Mouse (Mus musculus) liver, embryonic 14.5 days (tissue): ENCODE measurements around the gene Nr1h3. TPM values are rescaled to one million over a fixed set of nuclear protein-coding genes. Genes with fewer than 3 reads are reported as not detected.
"Not testable (repeated sequence)": the region's sequence is repeated elsewhere in the genome, so short reads cannot be mapped to it uniquely, and the experiment has no call there.

Experiments used
- ATAC-seq: fragments of 200-750 bp; cut with Nextera tagmentation; 2 replicates; pipeline ENCODE4 v1.8.0; 2017; ENCODE audit warnings: moderate number of reproducible peaks, mild to moderate bottlenecking, moderate library complexity; ENCODE audit not compliant: insufficient read depth
- DNase-seq, 3 experiments: peaks; one replicate each; pipeline ENCODE4 v3.0.0-alpha.2; 2012 to 2013; ENCODE audit warnings: low read depth in 3 of 3, low spot score in 3 of 3
- H3K27ac ChIP-seq: fragments of 300-500 bp; sonication (generic); 2 replicates; pipeline ENCODE4 v1.5.1; 2014; ENCODE audit warnings: moderate library complexity, mild to moderate bottlenecking, control low read depth, inconsistent platforms
- H3K27me3 ChIP-seq: fragments of 300-500 bp; sonication (generic); 2 replicates; pipeline ENCODE4 v1.6.1; 2014; ENCODE audit warnings: mild to moderate bottlenecking, low read length, moderate library complexity; ENCODE audit not compliant: control insufficient read depth, insufficient read depth
- H3K36me3 ChIP-seq: fragments of 300-500 bp; sonication (generic); replicated peaks from 2 replicates; pipeline ENCODE4 v1.6.1; 2014; ENCODE audit warnings: low read depth; ENCODE audit not compliant: control insufficient read depth, insufficient read depth
- H3K4me1 ChIP-seq, 2 experiments: fragments of 200-500 bp in 1 of 2; fragments of 300-500 bp in 1 of 2; sonication (generic) in 1 of 2; replicated peaks; 2 replicates each; pipeline ENCODE4 v1.6.1; 2012 to 2014; ENCODE audit warnings: antibody characterized with exemption in 1 of 2, inconsistent platforms in 1 of 2, low read length in 1 of 2; ENCODE audit not compliant: control insufficient read depth in 2 of 2, insufficient read depth in 2 of 2
- H3K4me2 ChIP-seq: fragments of 300-500 bp; sonication (generic); 2 replicates; pipeline ENCODE4 v1.6.1; 2014; ENCODE audit warnings: low read depth, mild to moderate bottlenecking, control low read depth, moderate library complexity
- H3K4me3 ChIP-seq, 2 experiments: fragments of 200-500 bp in 1 of 2; fragments of 300-500 bp in 1 of 2; sonication (generic) in 1 of 2; 2 replicates each; pipeline ENCODE4 v1.5.1; 2012 to 2014; ENCODE audit warnings: low read depth in 2 of 2, low read length in 2 of 2, mild to moderate bottlenecking in 2 of 2, control low read depth in 1 of 2, inconsistent platforms in 1 of 2, moderate library complexity in 1 of 2; ENCODE audit not compliant: insufficient read depth in 1 of 2
- H3K9ac ChIP-seq: fragments of 300-500 bp; sonication (generic); replicated peaks from 2 replicates; pipeline ENCODE4 v1.6.1; 2014; ENCODE audit warnings: mild to moderate bottlenecking, control low read depth, moderate library complexity
- H3K9me3 ChIP-seq: fragments of 300-500 bp; sonication (generic); 2 replicates; pipeline ENCODE4 v1.6.1; 2016; ENCODE audit warnings: low read length, mixed read lengths; ENCODE audit not compliant: control insufficient read depth
- CTCF ChIP-seq: IDR thresholded peaks from 2 replicates; pipeline ENCODE4 v1.5.1; 2016; ENCODE audit warnings: antibody characterized with exemption, low read depth, control low read depth
- EP300 ChIP-seq: IDR thresholded peaks from 2 replicates; pipeline ENCODE4 v1.6.1; 2016; ENCODE audit warnings: antibody characterized with exemption, low read depth
- WGBS: fragments of 180-500 bp; shearing (Covaris S2); extraction: QIAGEN DNeasy Blood & Tissue Kit; methylation state at CpG from one replicate; pipeline ENCODE4 v1.1.7; 2014; ENCODE audit not compliant: insufficient replicate concordance; 5-methylcytosine and 5-hydroxymethylcytosine counted together
- polyA plus RNA-seq, 2 experiments: library from polyadenylated mRNA; depleted of rRNA in 1 of 2; stranded (reverse) in 1 of 2; unstranded in 1 of 2; fragments of >200 nt; fragmentation: Nextera tagmentation in 1 of 2; extraction: Ambion mirVana in 1 of 2; gene quantifications; 2 replicates each; pipeline versions ENCODE4 v1.2.1 to v1.2.3; 2012 to 2014

Gene Nr1h3
- polyA plus RNA-seq, 2 experiments: 12.7 to 14.2 TPM

DNA sequence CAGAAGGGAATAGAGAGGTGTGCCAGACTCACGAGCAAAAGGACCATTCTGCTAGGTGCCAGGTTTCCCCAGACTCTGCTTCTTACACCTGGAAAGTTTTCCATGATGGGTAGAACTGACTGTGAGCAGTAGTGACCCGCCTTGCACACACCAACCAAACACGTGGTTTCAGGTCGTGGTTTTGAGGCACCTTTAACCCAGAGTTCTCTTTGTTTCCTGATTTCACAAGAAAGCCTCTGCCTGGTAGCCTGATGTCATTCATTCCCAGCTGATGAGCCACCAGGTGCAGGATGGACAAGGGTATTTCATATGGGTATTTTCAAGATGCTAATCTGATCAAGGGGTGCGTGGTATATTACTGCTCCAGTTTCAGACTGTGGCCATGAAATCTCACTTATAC lies 39.9 kb upstream of the Nr1h3 start:
- H3K9ac ChIP-seq: no peak overlapping the region
- DNase-seq: no peak
- no peak overlapping the region for H3K27ac ChIP-seq
- no peak overlapping the region for H3K4me2 ChIP-seq
- no peak for TF ChIP-seq EP300
- TF ChIP-seq CTCF: no peak
- no peaks in the 10 kb centered on the region for H3K27me3 ChIP-seq
- H3K4me3 ChIP-seq: no peak overlapping the region
- no peaks in the 10 kb centered on the region for H3K9me3 ChIP-seq
- WGBS: 32% methylated on average over 5 of the region's 5 CpGs
- no peak for ATAC-seq
- no peaks in the 10 kb centered on the region for H3K36me3 ChIP-seq
- H3K4me1 ChIP-seq: peaks cover 17 to 29% of the 10 kb centered on the region in 2 experiments

DNA sequence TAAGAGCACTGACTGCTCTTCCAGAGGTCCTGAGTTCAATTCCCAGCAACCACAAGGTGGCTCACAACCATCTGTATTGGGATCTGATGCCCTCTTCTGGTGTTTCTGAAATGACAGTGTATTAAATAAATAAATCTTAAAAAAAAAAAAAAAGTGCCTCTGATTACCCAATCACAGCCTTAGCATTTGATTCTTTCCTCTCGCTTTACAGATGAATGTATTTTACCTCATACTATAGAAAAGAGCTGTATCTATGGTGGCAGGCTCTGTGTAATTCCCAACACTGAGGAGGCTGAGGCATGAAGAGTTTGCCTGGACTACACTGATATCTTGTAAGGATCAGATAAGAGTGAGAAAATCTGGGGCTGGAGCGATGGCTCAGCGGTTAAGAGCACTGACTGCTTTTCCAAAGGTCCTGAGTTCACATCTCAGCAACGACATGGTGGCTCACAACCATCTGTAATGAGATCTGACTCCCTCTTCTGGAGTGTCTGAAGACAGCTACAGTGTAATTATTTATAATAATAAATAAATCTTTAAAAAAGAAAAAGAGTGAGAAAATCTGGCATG lies 35.0 kb upstream of the Nr1h3 start:
- peak overlapping the region; percentile 50; the same call in 1 of the 2 replicates for H3K9ac ChIP-seq
- DNase-seq, H3K36me3 ChIP-seq, H3K27me3 ChIP-seq, H3K9me3 ChIP-seq: not testable (repeated sequence)
- H3K4me3 ChIP-seq: peak overlapping the region; percentile 61 to 71
- peak; percentile 40 for ATAC-seq
- 15% methylated on average over 4 of the region's 4 CpGs for WGBS
- peak overlapping the region; percentile 67 for H3K27ac ChIP-seq
- peak; percentile 41; the same call in 1 of the 2 replicates for TF ChIP-seq CTCF
- H3K4me1 ChIP-seq: peaks cover 8 to 11% of the 10 kb centered on the region in 2 experiments
- peak overlapping the region; percentile 96 for H3K4me2 ChIP-seq

DNA sequence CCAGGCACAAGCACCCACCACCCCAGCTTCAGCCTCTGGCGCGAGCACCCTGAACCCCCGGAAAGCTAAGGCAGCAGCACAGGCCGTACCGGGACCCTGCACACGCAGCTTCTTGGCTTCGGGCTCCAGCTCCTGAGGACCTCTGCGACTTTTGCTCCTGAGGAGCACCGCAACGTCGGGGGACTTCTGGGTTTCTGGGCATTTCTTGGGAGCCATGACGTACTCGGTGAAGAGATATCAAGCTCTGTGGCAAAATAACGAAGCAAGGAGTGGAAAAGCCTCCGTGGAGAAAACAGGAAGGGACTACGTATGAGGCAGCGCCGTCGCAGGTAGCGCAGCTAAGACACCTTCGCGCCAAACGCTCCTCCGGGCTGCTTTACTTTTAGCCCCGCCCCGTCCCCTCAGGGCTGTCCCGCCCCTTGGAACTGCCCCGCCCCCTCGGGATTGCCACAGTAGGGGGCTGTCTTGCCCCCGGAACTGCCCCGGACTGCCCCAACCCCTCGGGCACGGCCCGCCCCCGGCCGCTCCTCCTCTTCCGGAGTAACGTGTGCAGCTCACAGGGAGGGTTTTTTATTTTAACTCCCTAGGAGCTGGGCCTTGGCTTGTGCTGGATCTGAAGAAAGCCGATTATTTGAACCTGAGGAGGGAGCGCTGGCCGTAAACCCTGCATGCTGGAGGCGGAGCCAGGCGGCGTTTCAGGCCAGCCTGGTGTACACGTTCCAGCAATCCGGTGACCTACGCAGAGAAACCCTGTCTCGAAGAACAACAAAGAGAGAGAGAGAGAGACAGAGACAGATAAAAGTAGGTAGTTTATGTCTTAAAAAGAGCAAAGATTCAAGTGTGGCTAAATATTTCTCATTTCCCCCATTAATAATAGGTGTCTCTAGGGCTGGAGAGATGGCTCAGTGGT lies 34.2 kb upstream of the Nr1h3 start, which contains the start of gene Ddb2:
Gene Ddb2, minus strand, starts transcription at position 382 of the 910 bp plus-strand sequence.
- Histone ChIP-seq H3K4me3 (peak within 1 kb of the TSS; percentile 61 to 71), H3K27me3 (no peaks in the 10 kb centered on the region), H3K4me1 (peaks cover 6 to 8% of the 10 kb centered on the region in 2 experiments), H3K9me3 (no peaks in the 10 kb centered on the region), H3K9ac (peak within 1 kb of the TSS; percentile 82), H3K27ac (peak within 1 kb of the TSS; percentile 67), H3K36me3 (no peaks in the 10 kb centered on the region), H3K4me2 (peak within 1 kb of the TSS; percentile 96)
- WGBS: under 1% methylated on average over 48 of the region's 48 CpGs
- TF ChIP-seq CTCF: no peak; the same call in 1 of the 2 replicates
- TF ChIP-seq EP300: no peak
- ATAC-seq: peak; percentile 99
- peak; percentile 90 to 91 (median 90) for DNase-seq

DNA sequence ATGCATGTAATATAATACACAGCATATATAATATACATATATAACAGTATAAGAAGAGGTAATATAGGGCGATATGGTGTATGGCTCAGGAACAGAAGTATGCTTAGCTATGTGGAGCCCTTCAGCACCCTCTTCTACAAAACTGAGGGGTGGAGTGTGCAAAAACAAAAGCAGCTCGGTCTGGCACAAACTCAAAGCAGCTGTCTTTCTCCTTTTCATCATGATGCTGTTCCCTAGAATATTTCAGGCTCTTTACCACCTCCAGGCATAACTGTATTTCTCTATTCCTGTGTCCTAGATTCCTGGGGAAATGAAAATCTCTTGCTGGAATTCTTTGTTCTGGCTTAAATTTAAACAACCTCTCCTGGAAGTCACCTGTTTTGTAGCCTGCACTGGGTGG lies 27.1 kb upstream of the Nr1h3 start:
- H3K36me3 ChIP-seq: no peaks in the 10 kb centered on the region
- H3K4me3 ChIP-seq: no peak overlapping the region
- DNase-seq (no peak), ATAC-seq (no peak)
- WGBS: 70% methylated on average over 2 of the region's 2 CpGs
- H3K27me3 ChIP-seq: no peaks in the 10 kb centered on the region
- no peaks in the 10 kb centered on the region for H3K9me3 ChIP-seq
- no peak overlapping the region for H3K9ac ChIP-seq
- H3K4me1 ChIP-seq: no peaks in the 10 kb centered on the region
- no peak overlapping the region for H3K4me2 ChIP-seq
- TF ChIP-seq EP300: no peak
- no peak for TF ChIP-seq CTCF
- no peak overlapping the region for H3K27ac ChIP-seq

DNA sequence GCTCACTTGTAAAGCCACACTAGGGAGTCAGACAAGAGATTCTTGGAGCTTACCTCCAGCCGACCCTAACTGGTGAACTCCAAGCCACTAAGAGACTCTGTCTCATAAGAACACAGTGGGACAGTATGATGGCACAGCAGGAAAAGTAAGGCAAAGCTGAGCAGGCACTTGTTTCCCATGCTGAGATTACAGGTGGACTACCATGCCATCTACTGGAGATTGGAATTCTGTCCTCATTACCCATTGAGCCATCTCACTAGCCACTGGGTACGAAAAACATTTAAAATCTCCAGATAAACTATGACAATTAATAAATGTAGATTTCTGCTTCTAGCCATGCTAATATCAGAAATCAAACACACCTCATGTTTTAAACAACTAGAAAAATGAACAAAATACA lies 21.0 kb upstream of the Nr1h3 start:
- Histone ChIP-seq H3K4me3 (no peak overlapping the region), H3K36me3 (no peaks in the 10 kb centered on the region), H3K9ac (no peak overlapping the region), H3K4me2 (no peak overlapping the region), H3K4me1 (no peaks in the 10 kb centered on the region), H3K27me3 (no peaks in the 10 kb centered on the region), H3K9me3 (no peaks in the 10 kb centered on the region), H3K27ac (no peak overlapping the region)
- ATAC-seq (no peak), DNase-seq (no peak)
- TF ChIP-seq EP300: no peak
- TF ChIP-seq CTCF: no peak
- WGBS: 65% methylated on average over 2 of the region's 2 CpGs
